Mouse (Mus musculus) hindlimb bud, embryonic 11.5 days (tissue): ENCODE results near the gene Hoxb5.
A peak's percentile ranks its signal among the peaks of the same experiment; 100 is the strongest.

Experiments used
- DNase-seq: peaks from one replicate; pipeline ENCODE4 v3.0.0-alpha.2; 2012; ENCODE audit warnings: low read depth, low spot score; ENCODE audit errors: extremely low spot score

Gene Hoxb5

GRCm38 (mm10) chr11:96286739-96287385, 16.3 kb upstream of the Hoxb5 start:
- no peak for DNase-seq

DNA sequence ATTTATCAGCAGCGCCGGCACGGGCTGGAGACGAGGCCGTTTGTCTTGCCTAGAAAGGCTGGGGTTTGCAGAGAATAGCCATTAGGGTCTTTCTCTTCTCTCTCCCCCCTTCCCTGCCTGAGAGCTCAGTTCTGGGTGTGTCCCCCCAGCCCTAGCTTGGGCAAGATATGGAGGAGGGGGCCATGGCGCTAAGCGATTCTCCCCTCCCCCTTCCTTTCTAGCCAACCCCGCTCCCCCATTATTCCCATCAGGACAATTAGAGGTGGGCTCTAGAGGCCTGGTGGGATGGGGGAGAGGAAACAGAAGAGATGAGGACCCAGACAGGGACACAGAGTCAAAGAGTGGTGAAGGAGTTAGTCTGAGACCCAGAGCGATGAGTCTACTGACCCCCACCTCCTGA, 15.7 kb upstream of the Hoxb5 start:
- DNase-seq: no peak

DNA sequence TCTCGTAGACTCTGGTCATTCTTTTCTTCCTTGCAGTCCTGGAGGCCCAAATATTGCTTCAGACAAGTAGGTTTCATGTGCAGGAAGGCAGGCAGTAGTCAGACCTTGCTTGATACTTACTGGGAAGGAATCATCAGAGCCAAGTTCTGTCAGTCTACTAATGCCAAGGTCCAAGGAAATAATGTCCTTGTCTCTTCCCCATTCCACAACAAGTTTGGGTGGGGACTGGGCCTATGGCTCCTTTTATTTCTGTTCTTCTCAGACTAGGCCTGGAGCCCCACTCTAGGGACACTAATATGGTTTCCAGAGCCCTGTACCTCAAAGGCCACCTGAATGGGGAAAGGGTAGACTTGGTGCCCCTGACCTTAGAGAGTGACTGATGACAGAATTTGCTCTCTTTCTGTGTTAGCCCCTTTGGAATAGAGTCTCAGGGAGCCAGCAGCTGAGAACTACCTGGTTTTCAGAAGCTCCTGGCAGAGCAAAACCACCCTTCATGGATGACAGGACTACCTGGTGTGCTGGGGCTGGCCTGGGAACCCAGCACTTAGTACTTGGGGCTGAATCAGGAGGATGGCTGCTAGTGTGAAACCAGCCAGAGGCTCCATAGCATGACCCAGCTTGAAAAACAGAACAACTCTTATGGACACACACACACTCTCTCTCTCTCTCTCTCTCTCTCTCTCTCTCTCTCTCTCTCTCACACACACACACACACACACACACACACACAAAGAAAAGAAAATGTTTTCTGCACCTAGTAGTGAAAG, 14.5 kb upstream of the Hoxb5 start:
- no peak for DNase-seq

DNA sequence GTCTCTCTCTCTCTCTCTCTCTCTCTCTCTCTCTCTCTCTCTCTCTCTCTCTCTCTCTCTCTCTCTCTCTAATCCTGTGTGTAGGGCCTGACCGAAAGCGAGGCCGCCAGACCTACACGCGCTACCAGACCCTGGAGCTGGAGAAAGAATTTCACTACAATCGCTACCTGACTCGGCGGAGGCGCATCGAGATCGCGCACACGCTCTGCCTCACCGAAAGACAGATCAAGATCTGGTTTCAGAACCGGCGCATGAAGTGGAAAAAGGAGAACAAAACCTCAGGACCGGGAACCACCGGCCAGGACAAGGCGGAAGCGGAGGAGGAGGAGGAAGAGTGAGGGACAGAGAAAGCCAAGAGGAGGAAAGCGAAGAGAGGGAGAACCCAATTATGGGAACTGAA, 13.8 kb upstream of the Hoxb5 start:
- no peak for DNase-seq

- no peak for DNase-seq
These were observed 13.3 kb upstream of the Hoxb5 start for GRCm38 (mm10) chr11:96289837-96290236.

DNA sequence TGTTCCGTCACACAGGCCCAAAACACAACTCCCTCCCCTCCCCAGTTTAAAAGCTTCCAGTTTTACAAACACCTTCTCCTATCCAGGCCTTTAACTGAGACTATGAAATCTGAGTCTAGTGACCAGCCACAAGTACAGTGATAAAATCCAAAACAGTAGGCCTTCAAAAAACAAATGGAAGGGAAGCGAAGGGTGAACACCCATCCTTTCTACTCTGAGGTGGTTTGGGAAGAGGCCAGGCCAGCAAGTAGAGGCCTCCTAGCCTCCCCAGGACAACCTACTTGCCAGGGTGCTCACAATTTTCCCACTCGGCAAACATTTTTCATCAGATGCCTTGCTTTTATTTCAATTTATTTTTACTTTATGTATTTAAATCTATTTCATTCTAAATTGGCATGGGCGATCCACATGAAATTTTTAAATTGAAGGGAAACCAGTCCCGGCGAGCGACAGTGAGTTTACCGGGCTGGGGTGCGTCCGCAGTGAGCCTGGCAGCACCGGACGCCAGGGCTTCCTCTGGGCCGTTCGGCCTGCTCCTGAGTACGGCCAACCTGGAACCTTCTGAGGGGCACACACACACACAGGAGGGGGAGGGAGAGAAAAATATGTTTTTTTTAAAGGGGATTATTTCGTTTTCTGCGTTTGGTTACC, 12.3 kb upstream of the Hoxb5 start:
- no peak for DNase-seq

DNA sequence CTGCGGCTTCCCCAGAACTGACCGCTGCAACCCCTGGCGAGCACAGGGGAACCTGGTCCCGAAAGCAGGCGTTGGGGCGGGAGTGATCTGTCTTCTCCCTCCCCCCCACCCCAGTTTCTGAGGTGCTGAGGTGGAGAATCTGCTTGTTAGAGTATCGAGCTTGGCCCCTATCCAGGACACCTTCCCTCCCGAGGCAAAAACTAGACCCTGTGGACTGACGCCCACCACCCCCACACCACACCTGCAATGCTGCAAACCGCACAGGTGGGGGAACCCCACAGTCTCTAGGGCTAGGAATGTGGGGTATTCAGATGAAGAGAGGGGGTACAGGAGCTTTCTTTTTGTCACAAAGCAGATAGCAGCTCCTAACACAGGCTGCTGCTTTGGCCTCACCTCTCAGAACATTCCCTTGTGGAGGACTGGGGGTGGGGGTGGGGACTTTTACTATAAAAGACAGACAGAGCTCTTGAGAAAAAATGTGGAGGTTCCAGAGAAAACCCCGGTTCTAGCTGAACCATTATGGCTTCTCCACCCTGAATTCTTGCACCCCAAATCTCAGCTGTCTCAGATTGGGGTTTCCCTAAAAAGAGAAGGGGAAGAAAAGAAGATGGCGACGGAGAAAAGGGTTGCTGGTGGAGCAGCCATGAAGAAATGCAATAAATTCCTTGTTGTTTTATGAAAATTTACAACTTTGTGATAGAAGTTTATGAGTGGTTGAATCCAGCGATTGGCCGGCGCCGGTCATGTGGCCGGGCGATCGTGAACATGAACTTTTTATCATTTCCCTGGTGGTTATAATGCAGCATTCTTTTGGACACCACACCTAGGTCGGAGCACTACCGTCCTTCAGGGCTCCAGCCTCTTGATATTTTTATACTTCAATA, 11.2 kb upstream of the Hoxb5 start, which contains the start of gene Hoxb6:
Hoxb6 (plus strand) TSS at position 796 of the 884 bp plus-strand sequence.
- no peak for DNase-seq

DNA sequence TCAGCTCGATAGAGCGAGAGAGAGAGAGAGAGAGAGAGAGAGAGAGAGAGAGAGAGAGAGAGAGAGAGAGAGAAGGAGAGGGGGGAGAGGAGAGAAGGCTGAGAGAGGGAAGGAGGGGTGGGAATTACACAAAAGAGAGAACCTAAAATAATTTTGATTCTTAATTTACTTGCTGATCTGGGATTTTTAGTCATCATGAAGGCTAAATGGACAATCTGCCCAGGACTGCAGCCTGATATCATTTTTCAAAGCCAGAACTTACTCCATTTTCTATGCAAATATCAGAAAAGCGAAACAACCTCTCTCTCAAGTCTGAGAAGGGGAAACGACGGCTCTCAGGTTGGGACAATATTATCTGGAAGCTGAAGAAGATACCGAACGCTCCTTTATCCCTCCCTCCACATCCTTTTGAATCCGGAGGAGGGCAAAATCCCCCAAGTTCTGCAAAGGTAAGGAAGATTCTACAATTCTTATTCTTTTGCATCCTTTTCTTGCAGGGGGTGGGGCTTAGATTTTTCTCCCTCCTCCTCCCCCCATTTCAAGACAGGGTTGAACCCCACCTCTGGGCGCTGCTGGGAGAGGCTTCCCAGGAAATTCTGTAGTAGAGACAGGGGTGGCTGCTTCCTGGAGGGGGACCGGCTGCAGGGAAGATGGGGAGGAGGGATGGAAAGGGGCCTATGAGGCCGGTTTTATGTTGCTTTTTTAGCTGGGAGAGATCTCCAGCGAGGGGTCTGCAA, 10.4 kb upstream of the Hoxb5 start:
- no peak for DNase-seq

DNA sequence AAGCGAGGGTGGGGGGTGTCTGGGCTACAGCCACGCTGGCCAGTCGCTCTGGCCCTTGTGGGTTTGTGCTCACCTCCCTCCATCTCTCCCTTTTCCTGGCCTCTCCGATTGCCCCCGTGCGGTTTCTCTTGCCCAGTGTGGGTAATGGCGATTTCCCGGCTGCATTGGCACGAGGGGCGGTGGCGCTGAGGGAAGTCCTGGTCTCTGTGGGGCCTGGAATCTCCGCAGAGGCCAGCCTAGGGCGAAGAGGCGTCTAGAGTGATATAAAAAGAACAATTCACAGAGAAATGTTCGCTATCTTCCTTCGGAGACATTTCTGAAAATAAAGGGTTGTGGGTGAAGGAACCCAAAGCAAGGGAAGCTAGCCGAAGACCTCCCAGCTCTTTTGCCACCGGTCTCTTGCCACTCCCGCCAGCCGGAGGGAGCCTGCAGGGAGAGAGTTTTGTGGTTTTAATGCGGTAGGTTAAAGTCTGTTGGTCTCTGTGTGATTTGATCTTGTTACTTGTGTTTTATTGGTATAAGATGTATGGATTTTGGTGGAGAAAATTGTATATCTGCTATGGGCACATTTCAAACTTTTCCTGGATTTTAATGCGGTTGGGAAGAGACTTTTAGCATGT, 9.7 kb upstream of the Hoxb5 start:
- DNase-seq: no peak

- peak; percentile 90 for DNase-seq
These were observed 8.7 kb upstream of the Hoxb5 start for GRCm38 (mm10) chr11:96294245-96295091.

- no peak for DNase-seq
These were observed 7.9 kb upstream of the Hoxb5 start for GRCm38 (mm10) chr11:96295092-96295835.

- DNase-seq: no peak
These were observed 6.1 kb upstream of the Hoxb5 start for GRCm38 (mm10) chr11:96296997-96297396.

DNA sequence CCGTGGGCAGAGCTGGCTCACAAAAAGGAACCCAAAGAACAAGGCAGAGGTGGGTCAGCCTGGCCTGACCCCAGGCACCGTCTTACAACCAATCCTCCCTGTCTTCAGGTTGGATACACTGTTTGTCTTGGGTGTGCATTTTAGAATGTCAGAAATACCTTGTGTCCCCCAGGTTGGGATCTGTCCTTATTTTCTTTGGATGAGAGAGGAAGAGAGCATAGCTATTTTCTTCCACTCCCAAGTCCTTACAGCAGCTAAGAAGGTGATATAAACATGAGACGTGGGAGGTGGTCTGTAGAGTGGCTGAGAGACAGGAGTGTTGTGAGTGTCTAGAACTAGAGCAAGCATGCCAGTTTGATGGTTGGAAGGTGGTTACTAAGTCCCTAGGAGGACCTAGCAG, 5.7 kb upstream of the Hoxb5 start:
- no peak for DNase-seq

DNA sequence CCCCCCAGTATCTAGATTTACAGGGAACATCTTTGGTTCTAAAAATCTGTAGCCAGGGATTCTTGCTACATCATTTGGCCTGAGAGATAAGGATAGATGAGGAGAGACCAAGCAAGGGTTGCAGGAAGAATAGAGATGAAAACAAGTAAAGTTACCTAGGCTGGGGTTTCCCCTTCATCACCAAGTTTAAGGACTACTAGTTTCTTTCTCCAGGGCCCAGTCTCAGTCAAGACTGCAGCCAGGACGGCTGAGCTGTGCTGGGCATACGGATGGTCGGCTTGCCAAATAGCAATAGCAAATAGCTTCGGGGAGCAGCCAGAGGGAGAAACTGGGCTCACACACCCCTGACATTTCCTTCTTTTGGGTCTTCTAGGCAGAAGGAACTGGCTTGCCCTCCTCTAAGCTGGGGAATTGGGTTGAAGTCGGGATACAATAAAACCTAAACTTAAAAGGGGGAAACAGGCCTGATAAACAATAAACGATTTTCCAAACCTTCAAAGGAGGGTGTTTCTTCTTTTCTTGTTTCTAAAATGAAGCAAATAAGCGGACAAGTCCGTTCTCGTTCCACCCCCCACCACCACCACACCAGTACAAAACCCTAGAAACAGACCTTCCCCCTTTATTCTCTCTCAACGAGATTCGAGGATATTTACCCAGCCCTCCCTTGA, 5.0 kb upstream of the Hoxb5 start:
- no peak for DNase-seq

GRCm38 (mm10) chr11:96298895-96299667, 4.1 kb upstream of the Hoxb5 start:
- DNase-seq: no peak

- DNase-seq: no peak
These were observed 3.4 kb upstream of the Hoxb5 start for GRCm38 (mm10) chr11:96299781-96300180.
